Mouse (Mus musculus): Measurements from ENCODE around the gene Got2.

Gene Got2

GRCm38 (mm10) chr8:95888285-95889136 is at the start of gene Got2:
Gene Got2, minus strand, starts transcription at chr8:95888547.
- DNase-seq, result peak; percentile 93

GRCm38 (mm10) chr8:95932841-95933240 is 44.5 kb upstream of the Got2 start:
- DNase-seq, result no peak

- DNase-seq, result no peak
Measured at GRCm38 (mm10) chr8:95929821-95930220, 41.5 kb upstream of the Got2 start.

- DNase-seq, result peak; percentile 32
Measured at GRCm38 (mm10) chr8:95916106-95916505, 27.8 kb upstream of the Got2 start.

GRCm38 (mm10) chr8:95914905-95915643 is 26.7 kb upstream of the Got2 start:
- peak; percentile 79 for DNase-seq

- no peak for DNase-seq
Measured at GRCm38 (mm10) chr8:95911240-95911639, 22.9 kb upstream of the Got2 start.

- no peak for DNase-seq
Measured at GRCm38 (mm10) chr8:95907885-95908284, 19.5 kb upstream of the Got2 start.

- DNase-seq, result no peak
Measured at GRCm38 (mm10) chr8:95906738-95907137, 18.4 kb upstream of the Got2 start.

- DNase-seq, result no peak
Measured at GRCm38 (mm10) chr8:95901864-95902263, 13.5 kb upstream of the Got2 start.

DNA sequence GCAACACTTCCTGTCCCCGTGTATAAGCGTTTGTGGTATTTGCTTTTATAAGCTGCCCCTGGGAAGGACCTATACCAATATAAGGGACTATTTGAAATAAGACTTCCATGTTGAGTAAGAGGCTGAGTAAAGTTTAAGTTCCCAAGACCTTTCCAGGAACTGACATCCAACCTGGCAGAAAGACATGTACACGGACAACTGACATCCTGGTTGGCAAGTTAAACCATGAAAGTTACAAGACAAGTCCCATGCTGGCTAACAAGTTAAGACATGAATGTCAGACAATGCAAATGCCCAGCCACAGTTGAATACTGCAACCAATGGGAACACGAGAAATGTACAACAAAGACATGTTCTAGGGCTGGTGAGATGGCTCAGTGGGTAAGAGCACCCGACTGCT is 5.4 kb upstream of the Got2 start:
- DNase-seq, result no peak

DNA sequence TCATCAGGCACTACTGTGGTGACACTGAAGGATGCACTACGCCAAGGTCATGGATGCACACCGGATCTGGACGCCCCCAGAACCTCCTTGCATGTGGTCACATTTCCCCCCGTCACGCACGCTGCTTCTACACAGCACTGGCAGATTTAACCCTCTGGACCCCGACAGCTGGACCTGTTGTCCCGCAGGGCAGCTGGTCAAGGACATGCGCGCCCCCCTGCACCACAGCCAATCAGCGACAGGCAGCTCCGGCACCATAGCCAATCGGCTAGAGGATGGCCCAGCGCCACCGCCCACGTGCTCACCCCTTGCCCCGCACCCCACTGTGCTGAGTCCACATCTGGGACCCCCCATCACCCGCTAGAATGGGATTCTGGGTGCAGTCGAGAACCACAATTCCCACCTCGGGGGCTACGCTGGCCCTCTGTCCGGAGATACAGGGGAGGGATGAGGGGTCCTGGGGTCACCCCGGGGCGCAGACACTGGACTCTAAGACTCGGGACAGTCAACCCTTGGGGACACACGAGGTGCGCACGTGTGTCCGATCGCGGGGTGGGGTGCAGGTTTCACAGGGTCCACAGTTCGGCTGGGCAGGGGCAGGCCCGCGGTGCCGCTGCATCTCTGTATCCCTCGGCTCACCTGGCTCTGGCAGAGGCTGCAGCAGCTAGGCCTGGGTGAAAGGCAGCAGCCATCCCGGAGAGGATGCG is 616 bp downstream of the Got2 start:
- peak; percentile 92 for DNase-seq

DNA sequence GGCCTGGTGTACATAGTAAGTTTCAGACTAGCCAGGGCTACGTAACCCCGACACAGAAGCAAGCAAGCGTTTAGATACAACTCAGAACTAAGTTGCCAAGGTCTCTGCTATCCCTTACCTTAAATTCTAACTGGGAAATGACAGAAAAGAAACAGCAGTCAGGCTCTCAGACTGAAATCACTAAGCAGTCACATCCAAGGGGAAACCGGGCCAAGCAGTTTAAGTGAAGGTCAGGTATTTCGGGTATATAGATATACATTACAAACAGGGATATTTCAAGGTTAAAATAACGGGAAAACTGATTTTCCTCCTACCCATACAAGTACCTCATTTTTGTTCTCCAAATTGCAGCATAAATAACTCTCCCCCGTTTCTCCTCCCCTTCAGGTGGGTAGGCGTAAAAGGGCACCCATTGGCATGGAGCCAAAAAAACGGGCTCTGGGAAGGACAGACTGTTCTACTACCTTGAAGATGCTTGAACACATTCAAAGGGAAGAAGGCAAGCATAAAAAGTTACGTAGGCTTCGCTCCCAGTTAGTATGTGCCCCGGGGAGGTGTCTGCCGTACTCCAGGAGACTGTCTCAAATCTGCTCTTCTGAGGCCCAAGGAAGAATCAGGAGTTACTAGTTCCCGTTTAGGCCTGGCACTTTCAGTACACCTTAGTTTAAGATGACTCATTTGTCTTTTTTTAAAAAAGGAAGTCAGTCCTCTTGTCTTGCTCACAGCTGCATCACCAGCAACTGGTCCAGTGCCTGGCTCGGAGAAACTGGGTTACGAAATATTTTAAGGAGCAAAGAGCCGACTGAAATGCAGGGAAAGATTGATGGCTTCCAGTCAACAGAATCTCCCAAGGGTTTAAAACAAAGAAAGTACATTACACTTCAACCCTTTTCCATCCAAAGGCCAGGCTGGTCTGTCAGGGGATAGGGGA is 1.4 kb downstream of the Got2 start:
- peak; percentile 68 for DNase-seq

- DNase-seq, result peak; percentile 11
Measured at GRCm38 (mm10) chr8:95885966-95886365, 2.4 kb downstream of the Got2 start.

GRCm38 (mm10) chr8:95885271-95885841 is 3.0 kb downstream of the Got2 start:
- DNase-seq, result no peak

DNA sequence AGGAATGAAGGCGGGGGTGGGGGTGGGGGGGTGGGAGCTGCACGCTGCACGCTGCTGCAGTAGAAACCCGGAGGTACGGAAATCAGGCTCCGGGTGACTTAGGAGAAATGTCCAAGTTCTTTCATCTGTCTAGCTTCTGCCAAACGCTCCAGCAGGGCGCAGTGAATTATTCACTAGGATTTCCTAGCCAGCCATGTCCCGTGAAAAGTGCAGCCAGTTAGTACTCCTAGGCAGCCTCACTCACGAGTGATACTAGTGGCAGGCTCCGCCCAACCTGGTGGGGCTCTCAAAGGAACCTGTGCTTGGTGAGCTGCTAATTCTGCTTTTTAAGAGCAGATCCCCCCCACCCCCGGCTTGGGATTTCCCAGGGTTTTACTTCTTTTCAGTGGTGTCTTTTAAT is 3.9 kb downstream of the Got2 start:
- DNase-seq, result peak; percentile 64

DNA sequence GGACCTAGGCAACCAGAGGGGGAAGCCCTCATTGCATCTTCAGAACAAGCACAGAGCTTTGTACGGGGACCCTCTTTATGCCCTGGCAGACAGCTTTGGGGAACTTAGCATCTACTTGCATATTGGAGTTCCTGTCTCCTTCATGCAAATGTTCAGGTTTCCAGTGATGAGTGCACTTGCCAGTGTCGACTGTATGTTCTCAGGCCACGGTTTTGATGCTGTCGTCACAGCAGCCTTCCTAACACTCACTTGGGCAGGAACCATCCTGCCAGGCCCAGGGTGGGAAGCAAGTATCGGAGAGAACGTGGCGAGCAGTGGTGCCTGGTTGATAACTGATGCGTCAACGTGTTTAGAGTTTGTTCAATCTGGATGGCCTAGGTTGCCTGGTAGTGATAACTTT is 6.2 kb downstream of the Got2 start:
- no peak for DNase-seq

DNA sequence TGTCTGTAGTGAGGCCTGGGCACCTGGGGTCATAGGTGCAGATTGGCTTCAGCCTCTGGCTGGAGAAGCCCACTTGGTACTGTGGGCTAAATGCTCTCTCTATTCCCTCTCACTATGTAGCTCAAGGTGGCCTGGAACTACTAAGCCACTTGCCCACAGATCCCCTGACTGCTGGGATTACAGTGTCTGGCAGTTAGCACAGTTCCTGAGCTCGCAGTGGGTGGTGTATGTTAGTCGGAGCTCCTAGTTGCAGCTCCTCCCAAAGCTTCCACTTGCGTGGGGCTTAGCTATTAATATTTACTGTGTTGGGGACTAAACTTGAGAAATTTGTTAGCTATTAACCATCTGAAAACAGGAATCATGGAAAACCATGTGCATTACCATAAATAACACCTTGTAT is 6.8 kb downstream of the Got2 start:
- peak; percentile 22 for DNase-seq

- DNase-seq, result no peak
Measured at GRCm38 (mm10) chr8:95879823-95880222, 8.5 kb downstream of the Got2 start.

DNA sequence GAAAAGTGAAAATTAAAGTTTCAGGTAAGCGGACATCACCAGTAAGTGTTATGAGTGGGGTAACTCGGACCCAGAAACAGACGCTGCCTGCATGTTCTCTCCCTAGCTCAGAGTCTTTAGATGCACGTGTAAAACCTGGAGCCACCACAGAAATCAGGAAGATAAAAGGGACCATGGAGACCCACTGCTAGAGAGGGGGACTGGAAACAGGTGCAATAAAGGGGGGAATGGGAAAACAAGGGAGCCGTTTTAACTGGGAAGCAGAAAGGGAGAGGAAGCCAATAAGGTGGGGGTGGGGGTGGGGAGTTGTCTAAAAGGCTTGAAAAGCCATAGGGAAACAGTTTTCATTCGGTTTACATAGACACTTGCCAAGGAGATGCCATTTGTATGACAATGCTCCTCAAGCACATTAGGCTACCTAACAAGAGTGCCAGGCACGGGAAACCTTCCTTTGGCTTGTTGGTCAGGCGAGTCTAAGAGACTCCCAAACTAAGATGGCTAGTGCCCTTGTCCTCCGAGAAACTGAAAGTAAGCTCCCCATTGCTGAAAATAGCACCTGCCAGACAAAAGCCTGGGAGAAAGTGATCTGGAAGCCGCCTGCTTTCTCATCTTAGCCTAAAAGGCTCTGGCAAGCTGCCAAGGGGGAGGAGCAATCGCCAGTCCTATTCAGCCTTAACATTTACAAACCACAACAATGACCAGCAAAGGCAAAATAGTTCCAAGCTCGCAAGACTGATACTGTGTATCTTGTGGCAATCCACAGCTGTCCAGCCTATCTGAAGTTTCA is 10.0 kb downstream of the Got2 start:
- DNase-seq, result peak; percentile 67

DNA sequence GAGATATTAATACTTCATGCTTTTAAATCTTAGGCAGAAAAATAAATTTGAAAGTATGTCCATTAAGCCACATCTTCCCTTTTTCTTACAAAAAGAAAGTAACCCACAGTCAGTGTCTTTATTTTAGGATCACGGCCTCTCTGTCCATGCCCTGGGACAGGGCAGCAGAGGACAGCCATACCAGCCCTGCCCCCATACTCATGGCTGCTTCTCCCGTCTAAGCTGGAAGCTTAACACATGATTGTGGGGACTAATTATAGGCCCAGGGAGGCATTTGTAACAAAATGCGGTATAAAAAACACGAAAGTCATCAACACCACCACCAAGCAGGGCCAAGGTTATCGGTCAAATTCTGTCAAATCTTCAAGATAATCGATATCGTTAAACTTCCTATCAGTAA is 13.1 kb downstream of the Got2 start:
- no peak for DNase-seq

DNA sequence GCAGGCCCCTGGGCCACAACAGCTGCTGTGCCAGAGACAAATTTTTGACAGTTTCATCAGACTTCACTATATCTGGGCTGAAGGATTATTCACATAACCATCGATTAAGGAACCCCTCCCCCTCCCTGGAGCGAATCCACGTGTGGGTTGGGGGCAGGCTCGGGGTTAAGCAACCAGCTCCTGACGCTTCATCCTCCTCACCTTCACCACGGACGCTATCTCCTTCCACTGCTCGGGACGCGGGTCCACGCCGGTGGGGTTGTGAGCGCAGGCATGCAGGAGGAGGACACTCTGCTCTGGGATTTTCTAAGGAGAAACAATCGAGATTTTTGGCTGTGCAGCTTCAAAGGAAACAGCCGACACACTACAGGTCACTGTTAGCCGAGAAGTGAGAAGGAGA is 16.7 kb downstream of the Got2 start:
- DNase-seq, result no peak
